Mouse (Mus musculus) embryonic facial prominence, embryonic 14.5 days (tissue): ENCODE measurements around the gene Aldh3b1. TPM values are rescaled to one million over a fixed set of nuclear protein-coding genes. Genes with fewer than 3 reads are reported as not detected.
"Not testable (repeated sequence)": the region's sequence is repeated elsewhere in the genome, so short reads cannot be mapped to it uniquely, and the experiment has no call there.

Experiments used
- ATAC-seq: fragments of 200-750 bp; cut with Nextera tagmentation; 2 replicates; pipeline ENCODE4 v1.8.0; 2017; ENCODE audit warnings: low read depth, moderate number of reproducible peaks, moderate TSS enrichment
- DNase-seq: peaks from one replicate; pipeline ENCODE4 v3.0.0-alpha.2; 2015; ENCODE audit warnings: low spot score
- H3K27ac ChIP-seq: fragments of 300-500 bp; sonication (generic); replicated peaks from 2 replicates; pipeline ENCODE4 v1.5.1; 2014; ENCODE audit warnings: low read depth, mild to moderate bottlenecking, low read length, moderate library complexity
- H3K27me3 ChIP-seq: fragments of 300-500 bp; sonication (generic); replicated peaks from 2 replicates; pipeline ENCODE4 v1.6.1; 2014; ENCODE audit warnings: low read length; ENCODE audit not compliant: control insufficient read depth, insufficient read depth
- H3K36me3 ChIP-seq: fragments of 300-500 bp; sonication (generic); 2 replicates; pipeline ENCODE4 v1.6.1; 2014; ENCODE audit warnings: low read length, mixed read lengths; ENCODE audit not compliant: control insufficient read depth, insufficient read depth
- H3K4me1 ChIP-seq: fragments of 300-500 bp; sonication (generic); 2 replicates; pipeline ENCODE4 v1.6.1; 2014; ENCODE audit warnings: antibody characterized with exemption, low read length; ENCODE audit not compliant: control insufficient read depth, insufficient read depth
- H3K4me2 ChIP-seq: fragments of 300-500 bp; sonication (generic); 2 replicates; pipeline ENCODE4 v1.6.1; 2014; ENCODE audit warnings: low read depth, mild to moderate bottlenecking, low read length, moderate library complexity, mixed read lengths
- H3K4me3 ChIP-seq: fragments of 300-500 bp; sonication (generic); 2 replicates; pipeline ENCODE4 v1.5.1; 2014; ENCODE audit warnings: low read depth, mild to moderate bottlenecking, low read length
- H3K9ac ChIP-seq: fragments of 300-500 bp; sonication (generic); 2 replicates; pipeline ENCODE4 v1.6.1; 2014; ENCODE audit warnings: low read depth, mild to moderate bottlenecking, low read length, moderate library complexity, mixed read lengths
- H3K9me3 ChIP-seq: fragments of 300-500 bp; sonication (generic); 2 replicates; pipeline ENCODE4 v1.6.1; 2016; ENCODE audit warnings: low read length; ENCODE audit not compliant: control insufficient read depth
- WGBS: fragments of 180-500 bp; shearing (Covaris S2); extraction: QIAGEN DNeasy Blood & Tissue Kit; methylation state at CpG from one replicate; pipeline ENCODE4 v1.1.7; 2014; 5-methylcytosine and 5-hydroxymethylcytosine counted together
- polyA plus RNA-seq: library from polyadenylated mRNA; unstranded; fragments of >200 nt; fragmentation: Nextera tagmentation; extraction: Ambion mirVana; gene quantifications from 2 replicates; pipeline ENCODE4 v1.2.1, GENCODE M21; 2014

The Aldh3b1 gene
- polyA plus RNA-seq, 1 experiment from 2014 or later = 4.8 TPM

- not testable (repeated sequence) for H3K27ac ChIP-seq, DNase-seq, ATAC-seq, H3K27me3 ChIP-seq, H3K4me2 ChIP-seq, H3K4me3 ChIP-seq, H3K4me1 ChIP-seq, H3K36me3 ChIP-seq, H3K9ac ChIP-seq, H3K9me3 ChIP-seq
- 60% methylated on average over 5 of the region's 6 CpGs for WGBS
Measured at GRCm38 (mm10) chr19:3961805-3962204, 32.2 kb upstream of the Aldh3b1 start.

GRCm38 (mm10) chr19:3960211-3960610 is 30.6 kb upstream of the Aldh3b1 start:
- Histone ChIP-seq H3K36me3 (no peaks in the 10 kb centered on the region), H3K4me1 (no peaks in the 10 kb centered on the region), H3K4me2 (no peak overlapping the region), H3K9me3 (no peaks in the 10 kb centered on the region), H3K27me3 (no peaks in the 10 kb centered on the region), H3K4me3 (no peak overlapping the region), H3K27ac (no peak overlapping the region), H3K9ac (no peak overlapping the region)
- ATAC-seq (no peak), DNase-seq (no peak)
- 67% methylated on average over 5 of the region's 5 CpGs for WGBS

- H3K9me3 ChIP-seq = no peaks in the 10 kb centered on the region
- H3K36me3 ChIP-seq = no peaks in the 10 kb centered on the region
- no peaks in the 10 kb centered on the region for H3K27me3 ChIP-seq
- ATAC-seq = no peak
- no peak for DNase-seq
- H3K4me1 ChIP-seq = no peaks in the 10 kb centered on the region
- no peak overlapping the region for H3K27ac ChIP-seq
- H3K4me3 ChIP-seq = no peak overlapping the region
- H3K4me2 ChIP-seq = no peak overlapping the region
- H3K9ac ChIP-seq = no peak overlapping the region
Measured at GRCm38 (mm10) chr19:3959030-3959429, 29.4 kb upstream of the Aldh3b1 start.

GRCm38 (mm10) chr19:3958470-3958869 is 28.9 kb upstream of the Aldh3b1 start, which contains the start of gene Aldh3b3:
Aldh3b3 (plus strand) TSS chr19:3958645.
- WGBS = 61% methylated on average over 4 of the region's 4 CpGs
- H3K27me3 ChIP-seq = no peaks in the 10 kb centered on the region
- H3K27ac ChIP-seq = no peak within 1 kb of the TSS
- H3K9ac ChIP-seq = no peak within 1 kb of the TSS
- no peak within 1 kb of the TSS for H3K4me2 ChIP-seq
- H3K4me1 ChIP-seq = no peaks in the 10 kb centered on the region
- DNase-seq = no peak
- no peaks in the 10 kb centered on the region for H3K36me3 ChIP-seq
- ATAC-seq = no peak
- H3K4me3 ChIP-seq = no peak within 1 kb of the TSS
- no peaks in the 10 kb centered on the region for H3K9me3 ChIP-seq

GRCm38 (mm10) chr19:3957296-3958036 is 27.9 kb upstream of the Aldh3b1 start:
- H3K27ac ChIP-seq, H3K27me3 ChIP-seq, H3K36me3 ChIP-seq, H3K4me1 ChIP-seq, ATAC-seq, H3K9me3 ChIP-seq, H3K4me3 ChIP-seq, H3K4me2 ChIP-seq, DNase-seq, H3K9ac ChIP-seq: not testable (repeated sequence)
- WGBS = 73% methylated on average over 5 of the region's 5 CpGs

- Histone ChIP-seq H3K4me1 (no peaks in the 10 kb centered on the region), H3K36me3 (no peaks in the 10 kb centered on the region), H3K4me2 (no peak overlapping the region), H3K9ac (no peak overlapping the region), H3K27me3 (no peaks in the 10 kb centered on the region), H3K27ac (no peak overlapping the region), H3K9me3 (no peaks in the 10 kb centered on the region), H3K4me3 (no peak overlapping the region)
- 49% methylated on average over 4 of the region's 4 CpGs for WGBS
- DNase-seq = no peak
- ATAC-seq = no peak
Measured at GRCm38 (mm10) chr19:3955804-3956203, 26.2 kb upstream of the Aldh3b1 start.

GRCm38 (mm10) chr19:3955033-3955432 is 25.4 kb upstream of the Aldh3b1 start:
- no peaks in the 10 kb centered on the region for H3K9me3 ChIP-seq
- DNase-seq (no peak), ATAC-seq (no peak)
- H3K9ac ChIP-seq = no peak overlapping the region
- no peaks in the 10 kb centered on the region for H3K4me1 ChIP-seq
- H3K27me3 ChIP-seq = no peaks in the 10 kb centered on the region
- H3K27ac ChIP-seq = no peak overlapping the region
- no peaks in the 10 kb centered on the region for H3K36me3 ChIP-seq
- H3K4me2 ChIP-seq = no peak overlapping the region
- 73% methylated on average over 3 of the region's 3 CpGs for WGBS
- H3K4me3 ChIP-seq = no peak overlapping the region

- Histone ChIP-seq H3K9ac (no peak overlapping the region), H3K4me2 (no peak overlapping the region), H3K27ac (no peak overlapping the region), H3K27me3 (no peaks in the 10 kb centered on the region), H3K36me3 (no peaks in the 10 kb centered on the region), H3K9me3 (no peaks in the 10 kb centered on the region), H3K4me1 (no peaks in the 10 kb centered on the region), H3K4me3 (no peak overlapping the region)
- 54% methylated on average over 1 of the region's 1 CpGs for whole genome bisulfite sequencing
- DNase-seq (no peak), ATAC-seq (no peak)
Measured at GRCm38 (mm10) chr19:3952099-3952498, 22.5 kb upstream of the Aldh3b1 start.

- no peak overlapping the region for H3K4me3 ChIP-seq
- ATAC-seq = no peak
- no peaks in the 10 kb centered on the region for H3K27me3 ChIP-seq
- DNase-seq = no peak
- no peaks in the 10 kb centered on the region for H3K9me3 ChIP-seq
- no peaks in the 10 kb centered on the region for H3K4me1 ChIP-seq
- H3K27ac ChIP-seq = no peak overlapping the region
- no peak overlapping the region for H3K9ac ChIP-seq
- no peak overlapping the region for H3K4me2 ChIP-seq
- H3K36me3 ChIP-seq = no peaks in the 10 kb centered on the region
Measured at GRCm38 (mm10) chr19:3951461-3951860, 21.9 kb upstream of the Aldh3b1 start.
